Mouse (Mus musculus) liver, embryonic 14.5 days (tissue): ENCODE results near the gene Pcsk5.

Experiments
- CTCF ChIP-seq: IDR thresholded peaks from 2 replicates; pipeline ENCODE4 v1.5.1; 2016; ENCODE audit warnings: antibody characterized with exemption, low read depth, control low read depth
- EP300 ChIP-seq: IDR thresholded peaks from 2 replicates; pipeline ENCODE4 v1.6.1; 2016; ENCODE audit warnings: antibody characterized with exemption, low read depth

DNA sequence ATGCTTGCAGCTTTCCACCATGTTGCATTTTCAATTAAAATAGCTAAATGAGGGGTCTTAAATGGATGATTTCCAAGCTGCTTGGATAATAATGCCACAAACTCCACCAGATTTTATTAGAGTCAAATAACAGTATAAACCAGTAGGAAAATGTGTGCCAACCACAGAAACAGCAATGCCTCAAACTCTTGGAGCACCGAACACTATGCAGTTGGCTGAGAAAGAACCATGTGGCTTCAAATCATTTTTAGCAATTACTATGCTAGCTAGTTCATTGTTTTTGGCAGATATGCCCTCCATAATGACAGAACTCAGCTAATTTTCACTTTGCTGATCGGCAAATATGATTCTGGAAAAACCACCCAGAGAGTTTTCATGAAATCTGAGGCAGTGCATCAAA is 92.1 kb downstream of the Pcsk5 start:
- no peak for TF ChIP-seq CTCF
- TF ChIP-seq EP300, result no peak
